Mouse (Mus musculus) midbrain, embryonic 11.5 days (tissue): ENCODE data around the gene Htra1. TPM values are rescaled to one million over a fixed set of nuclear protein-coding genes. Genes with fewer than 3 reads are reported as not detected.

Experiments used
- ATAC-seq: fragments of 200-750 bp; cut with Nextera tagmentation; 2 replicates; pipeline ENCODE4 v1.8.0; 2017; ENCODE audit warnings: moderate TSS enrichment, moderate library complexity; ENCODE audit not compliant: low FRiP score
- DNase-seq: peaks from one replicate; pipeline ENCODE4 v3.0.0; 2015; ENCODE audit warnings: low spot score; ENCODE audit errors: missing footprints
- H3K27ac ChIP-seq: fragments of 300-500 bp; sonication (generic); 2 replicates; pipeline ENCODE4 v1.5.1; 2014; ENCODE audit warnings: low read depth, low read length
- H3K27me3 ChIP-seq: fragments of 300-500 bp; sonication (generic); 2 replicates; pipeline ENCODE4 v1.6.1; 2014; ENCODE audit warnings: mild to moderate bottlenecking, low read length, moderate library complexity, mixed read lengths; ENCODE audit not compliant: control insufficient read depth, insufficient read depth
- H3K36me3 ChIP-seq: fragments of 300-500 bp; sonication (generic); 2 replicates; pipeline ENCODE4 v1.6.1; 2014; ENCODE audit warnings: mild to moderate bottlenecking, low read length, moderate library complexity, mixed read lengths; ENCODE audit not compliant: control insufficient read depth, insufficient read depth
- H3K4me1 ChIP-seq: fragments of 300-500 bp; sonication (generic); 2 replicates; pipeline ENCODE4 v1.6.1; 2014; ENCODE audit warnings: low read length; ENCODE audit not compliant: control insufficient read depth, insufficient read depth
- H3K4me2 ChIP-seq: fragments of 300-500 bp; sonication (generic); 2 replicates; pipeline ENCODE4 v1.6.1; 2014; ENCODE audit warnings: mild to moderate bottlenecking, moderate library complexity
- H3K4me3 ChIP-seq: fragments of 300-500 bp; sonication (generic); 2 replicates; pipeline ENCODE4 v1.5.1; 2014; ENCODE audit warnings: low read depth, low read length
- H3K9ac ChIP-seq: fragments of 300-500 bp; sonication (generic); 2 replicates; pipeline ENCODE4 v1.6.1; 2014; ENCODE audit warnings: low read length
- H3K9me3 ChIP-seq: fragments of 300-500 bp; sonication (generic); 2 replicates; pipeline ENCODE4 v1.6.1; 2016; ENCODE audit warnings: low read length; ENCODE audit not compliant: control insufficient read depth
- WGBS: fragments of 180-500 bp; shearing (Covaris S2); extraction: QIAGEN DNeasy Blood & Tissue Kit; methylation state at CpG from one replicate; pipeline ENCODE4 v1.1.7; 2014; 5-methylcytosine and 5-hydroxymethylcytosine counted together
- polyA plus RNA-seq: library from polyadenylated mRNA; unstranded; fragments of >200 nt; fragmentation: Nextera tagmentation; extraction: Ambion mirVana; gene quantifications from 2 replicates; pipeline ENCODE4 v1.2.1, GENCODE M21; 2014

Gene Htra1
- polyA plus RNA-seq, 1 experiment from 2014 or later = 2.7 TPM

DNA sequence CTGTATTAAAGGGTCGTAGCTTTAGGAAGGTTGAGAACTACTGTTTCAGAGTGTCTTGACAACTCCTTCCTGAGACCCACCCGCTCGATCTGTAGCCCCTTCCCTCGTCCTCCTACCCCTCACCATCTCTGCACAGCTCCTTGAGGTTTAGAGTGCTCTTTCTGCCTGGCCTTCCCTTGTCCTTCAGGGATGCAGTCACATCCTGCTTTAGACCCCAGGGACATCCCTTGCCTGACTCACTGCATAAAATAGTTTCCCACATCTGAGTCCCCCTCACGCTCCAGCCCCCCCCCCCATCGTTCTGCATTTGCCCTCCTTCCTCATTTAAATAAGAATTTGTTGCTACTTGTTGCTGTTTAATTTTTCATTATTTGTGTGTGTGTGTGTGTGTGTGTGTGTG lies 31.0 kb downstream of the Htra1 start:
- no peak overlapping the region for H3K27ac ChIP-seq
- WGBS = 85% methylated on average over 6 of the region's 6 CpGs
- H3K9me3 ChIP-seq = no peaks in the 10 kb centered on the region
- no peaks in the 10 kb centered on the region for H3K4me1 ChIP-seq
- no peaks in the 10 kb centered on the region for H3K27me3 ChIP-seq
- no peak overlapping the region for H3K4me3 ChIP-seq
- no peak overlapping the region for H3K9ac ChIP-seq
- ATAC-seq = no peak
- DNase-seq = no peak
- no peak overlapping the region for H3K4me2 ChIP-seq
- no peaks in the 10 kb centered on the region for H3K36me3 ChIP-seq

DNA sequence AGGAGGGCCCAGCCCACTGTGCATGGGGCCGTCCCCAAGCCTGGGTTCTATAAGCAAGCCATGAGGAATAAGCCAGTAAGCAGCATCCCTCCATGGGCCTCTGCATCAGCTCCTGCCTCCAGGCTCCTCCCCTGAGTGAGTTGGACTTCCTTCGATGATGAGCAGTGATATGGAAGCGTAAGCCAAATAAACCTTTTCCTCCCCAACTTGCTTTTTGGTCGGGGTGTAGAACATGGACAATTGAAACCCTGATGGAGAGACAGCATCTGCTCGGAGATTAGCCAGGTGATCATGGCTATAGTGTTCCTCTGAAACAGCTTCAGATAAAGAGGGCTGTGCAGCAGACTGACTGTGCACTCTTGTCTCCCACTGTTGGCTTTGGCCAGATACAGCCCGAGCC lies 32.0 kb downstream of the Htra1 start:
- Histone ChIP-seq H3K27me3 (no peaks in the 10 kb centered on the region), H3K4me1 (no peaks in the 10 kb centered on the region), H3K4me2 (no peak overlapping the region), H3K9me3 (no peaks in the 10 kb centered on the region), H3K36me3 (no peaks in the 10 kb centered on the region), H3K27ac (no peak overlapping the region), H3K9ac (no peak overlapping the region), H3K4me3 (no peak overlapping the region)
- no peak for ATAC-seq
- 89% methylated on average over 6 of the region's 6 CpGs for WGBS
- no peak for DNase-seq

DNA sequence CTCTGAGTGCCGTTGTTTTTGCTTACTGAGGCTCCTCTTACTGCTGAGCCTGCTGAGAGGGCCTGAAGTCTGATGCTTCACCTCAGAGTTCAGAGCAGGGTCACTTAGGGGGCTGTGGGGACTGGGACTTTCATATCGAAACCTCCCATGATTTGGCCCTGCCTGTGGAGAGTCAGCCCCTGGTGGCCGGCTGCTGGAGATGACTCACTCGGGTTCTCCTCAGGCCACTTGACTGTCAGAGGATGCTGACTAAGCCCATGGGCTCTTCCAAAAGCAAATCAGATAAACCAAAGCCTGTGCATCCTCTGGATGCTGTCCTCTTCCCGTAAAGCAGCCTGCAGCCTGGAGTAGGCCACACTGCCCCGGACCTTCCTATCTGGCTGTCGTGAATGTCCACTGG lies 32.6 kb downstream of the Htra1 start:
- Histone ChIP-seq H3K9ac (no peak overlapping the region), H3K36me3 (no peaks in the 10 kb centered on the region), H3K4me1 (no peaks in the 10 kb centered on the region), H3K4me3 (no peak overlapping the region), H3K4me2 (no peak overlapping the region), H3K9me3 (no peaks in the 10 kb centered on the region), H3K27me3 (no peaks in the 10 kb centered on the region), H3K27ac (no peak overlapping the region)
- ATAC-seq = no peak
- no peak for DNase-seq
- WGBS = 68% methylated on average over 7 of the region's 7 CpGs

- Histone ChIP-seq H3K4me2 (no peak overlapping the region), H3K36me3 (no peaks in the 10 kb centered on the region), H3K4me3 (no peak overlapping the region), H3K27me3 (no peaks in the 10 kb centered on the region), H3K9ac (no peak overlapping the region), H3K27ac (no peak overlapping the region), H3K9me3 (no peaks in the 10 kb centered on the region), H3K4me1 (no peaks in the 10 kb centered on the region)
- DNase-seq (no peak), ATAC-seq (no peak)
- 91% methylated on average over 5 of the region's 5 CpGs for WGBS
Measured at GRCm38 (mm10) chr7:130969076-130969475, 33.2 kb downstream of the Htra1 start.

GRCm38 (mm10) chr7:130969507-130969906 lies 33.6 kb downstream of the Htra1 start:
- 79% methylated on average over 3 of the region's 3 CpGs for WGBS
- Histone ChIP-seq H3K27me3 (no peaks in the 10 kb centered on the region), H3K36me3 (no peaks in the 10 kb centered on the region), H3K27ac (no peak overlapping the region), H3K9me3 (no peaks in the 10 kb centered on the region), H3K4me1 (no peaks in the 10 kb centered on the region), H3K4me3 (no peak overlapping the region), H3K9ac (no peak overlapping the region), H3K4me2 (no peak overlapping the region)
- no peak for ATAC-seq
- no peak for DNase-seq

- H3K36me3 ChIP-seq = no peaks in the 10 kb centered on the region
- ATAC-seq = no peak
- H3K9me3 ChIP-seq = no peaks in the 10 kb centered on the region
- H3K27me3 ChIP-seq = no peaks in the 10 kb centered on the region
- H3K4me1 ChIP-seq = peaks cover 2% of the 10 kb centered on the region
- H3K9ac ChIP-seq = no peak overlapping the region
- H3K4me3 ChIP-seq = no peak overlapping the region
- no peak overlapping the region for H3K27ac ChIP-seq
- WGBS = 87% methylated on average over 9 of the region's 9 CpGs
- no peak overlapping the region for H3K4me2 ChIP-seq
- DNase-seq = no peak
Measured at GRCm38 (mm10) chr7:130972767-130973166, 36.9 kb downstream of the Htra1 start.

- Histone ChIP-seq H3K9me3 (no peaks in the 10 kb centered on the region), H3K4me1 (peaks cover 7% of the 10 kb centered on the region), H3K9ac (no peak overlapping the region), H3K27ac (no peak overlapping the region), H3K4me2 (no peak overlapping the region), H3K36me3 (no peaks in the 10 kb centered on the region), H3K27me3 (no peaks in the 10 kb centered on the region), H3K4me3 (no peak overlapping the region)
- WGBS = 66% methylated on average over 13 of the region's 13 CpGs
- no peak for DNase-seq
- no peak for ATAC-seq
Measured at GRCm38 (mm10) chr7:130976305-130976935, 40.5 kb downstream of the Htra1 start.

- H3K9ac ChIP-seq = no peak overlapping the region
- ATAC-seq (0 out of 2 replicates have a peak, but pooled peaks have one; percentile 19), DNase-seq (no peak)
- H3K36me3 ChIP-seq = no peaks in the 10 kb centered on the region
- H3K4me1 ChIP-seq = peaks cover 9% of the 10 kb centered on the region
- no peaks in the 10 kb centered on the region for H3K9me3 ChIP-seq
- 73% methylated on average over 5 of the region's 5 CpGs for WGBS
- H3K4me2 ChIP-seq = no peak overlapping the region
- no peaks in the 10 kb centered on the region for H3K27me3 ChIP-seq
- no peak overlapping the region for H3K27ac ChIP-seq
- H3K4me3 ChIP-seq = no peak overlapping the region
Measured at GRCm38 (mm10) chr7:130977794-130978521, 42.0 kb downstream of the Htra1 start.

DNA sequence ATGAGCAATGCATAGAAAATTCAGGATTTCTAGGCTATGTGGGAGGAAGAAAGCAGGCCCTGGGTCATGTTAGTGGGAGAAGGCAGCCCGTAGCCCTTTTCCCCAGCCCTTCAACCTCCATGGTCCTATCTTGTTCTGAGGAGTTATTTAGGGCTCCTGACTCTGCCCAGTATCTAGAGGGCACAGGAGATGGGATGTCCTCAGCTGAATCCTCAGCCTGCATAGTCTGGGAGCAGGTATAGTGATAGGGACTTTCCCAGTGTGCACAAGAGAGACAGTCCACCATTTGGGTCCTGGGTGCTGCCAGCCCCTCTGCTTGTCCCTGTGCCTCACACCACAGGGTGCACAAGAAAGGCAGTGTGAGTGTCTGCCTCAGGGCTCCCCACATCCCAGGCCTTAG lies 42.6 kb downstream of the Htra1 start:
- DNase-seq = no peak
- ATAC-seq = no peak
- no peak overlapping the region for H3K4me2 ChIP-seq
- no peaks in the 10 kb centered on the region for H3K27me3 ChIP-seq
- H3K27ac ChIP-seq = no peak overlapping the region
- H3K4me1 ChIP-seq = peaks cover 9% of the 10 kb centered on the region
- H3K9ac ChIP-seq = no peak overlapping the region
- no peaks in the 10 kb centered on the region for H3K9me3 ChIP-seq
- H3K36me3 ChIP-seq = no peaks in the 10 kb centered on the region
- 67% methylated on average over 1 of the region's 1 CpGs for WGBS
- no peak overlapping the region for H3K4me3 ChIP-seq
